Mouse (Mus musculus): ENCODE measurements around the gene Bpifb3. TPM values are rescaled to one million over a fixed set of nuclear protein-coding genes. Genes with fewer than 3 reads are reported as not detected.

The Bpifb3 gene
- polyA plus RNA-seq, 2 experiments = not detected

DNA sequence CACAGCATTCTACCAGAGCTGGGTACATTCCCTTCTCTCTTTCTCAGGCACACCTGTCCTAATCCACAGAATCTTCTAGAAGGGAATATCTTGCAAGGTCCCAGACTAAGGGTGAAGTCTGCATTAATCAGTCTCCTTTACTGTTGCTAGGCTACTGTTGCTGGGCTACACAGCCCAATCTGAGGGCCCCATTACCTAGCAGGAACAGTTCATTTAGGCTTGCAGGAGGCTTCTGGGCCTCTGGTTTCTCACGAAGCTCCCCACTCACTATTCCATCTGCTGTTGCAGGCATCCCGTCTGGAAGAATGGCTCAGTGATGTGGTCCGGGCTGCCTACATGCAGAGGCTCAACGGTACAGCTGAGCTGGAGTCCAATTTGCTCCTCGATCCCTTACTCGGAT lies 13.1 kb downstream of the Bpifb3 start:
- no peak for TF ChIP-seq CTCF (IDR thresholded peaks at IDR 0.05; ENCODE audit: low read depth)
- no peak for TF ChIP-seq EP300 (IDR thresholded peaks at IDR 0.05; ENCODE audit: low read depth)
- Histone ChIP-seq H3K4me1 (replicated peaks; ENCODE audit: control insufficient read depth in 2 of 2, insufficient read depth in 2 of 2, low read length in 1 of 2) (no peaks in the 10 kb centered on the region), H3K4me3 (ENCODE audit: insufficient read depth in 1 of 2, low read depth in 2 of 2, low read length in 2 of 2) (no peak overlapping the region), H3K9me3 (ENCODE audit: control insufficient read depth, low read length) (no peaks in the 10 kb centered on the region), H3K36me3 (replicated peaks; ENCODE audit: control insufficient read depth, insufficient read depth, low read depth) (no peaks in the 10 kb centered on the region), H3K4me2 (ENCODE audit: low read depth) (no peak overlapping the region), H3K9ac (replicated peaks) (no peak overlapping the region), H3K27me3 (ENCODE audit: control insufficient read depth, insufficient read depth, low read length) (no peaks in the 10 kb centered on the region), H3K27ac (no peak overlapping the region)
- 66% methylated on average over 6 of the region's 6 CpGs for WGBS (ENCODE audit: insufficient replicate concordance)
- DNase-seq (ENCODE audit: low read depth in 3 of 3, low spot score in 3 of 3) (no peak), ATAC-seq (ENCODE audit: insufficient read depth) (no peak)

DNA sequence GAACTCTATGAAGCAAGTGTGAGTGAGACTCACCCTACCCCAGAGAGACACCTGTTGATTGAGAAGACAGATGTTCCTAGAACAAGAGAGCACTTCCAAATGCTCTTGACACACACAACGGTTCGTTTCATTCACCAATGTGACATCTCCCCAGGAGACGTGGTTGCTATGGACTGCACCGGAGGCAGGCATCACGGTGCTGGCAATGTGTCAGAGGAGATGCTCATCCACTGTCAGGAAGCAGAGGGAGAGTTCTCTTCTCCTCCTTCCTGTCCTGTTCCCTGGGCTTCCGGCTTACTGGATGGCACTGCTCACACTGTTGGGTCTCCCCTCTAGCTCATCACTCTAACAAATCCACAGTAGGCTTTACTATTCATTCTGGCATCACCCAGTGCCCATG lies 15.3 kb downstream of the Bpifb3 start:
- ATAC-seq (ENCODE audit: insufficient read depth) (no peak), DNase-seq (ENCODE audit: low read depth in 3 of 3, low spot score in 3 of 3) (no peak)
- Histone ChIP-seq H3K36me3 (replicated peaks; ENCODE audit: control insufficient read depth, insufficient read depth, low read depth) (no peaks in the 10 kb centered on the region), H3K4me2 (ENCODE audit: low read depth) (no peak overlapping the region), H3K9me3 (ENCODE audit: control insufficient read depth, low read length) (no peaks in the 10 kb centered on the region), H3K27ac (no peak overlapping the region), H3K4me1 (replicated peaks; ENCODE audit: control insufficient read depth in 2 of 2, insufficient read depth in 2 of 2, low read length in 1 of 2) (no peaks in the 10 kb centered on the region), H3K9ac (replicated peaks) (no peak overlapping the region), H3K4me3 (ENCODE audit: insufficient read depth in 1 of 2, low read depth in 2 of 2, low read length in 2 of 2) (no peak overlapping the region), H3K27me3 (ENCODE audit: control insufficient read depth, insufficient read depth, low read length) (no peaks in the 10 kb centered on the region)
- WGBS (ENCODE audit: insufficient replicate concordance) = 60% methylated on average over 6 of the region's 6 CpGs
- no peak for TF ChIP-seq CTCF (IDR thresholded peaks at IDR 0.05; ENCODE audit: low read depth)
- no peak for TF ChIP-seq EP300 (IDR thresholded peaks at IDR 0.05; ENCODE audit: low read depth)

DNA sequence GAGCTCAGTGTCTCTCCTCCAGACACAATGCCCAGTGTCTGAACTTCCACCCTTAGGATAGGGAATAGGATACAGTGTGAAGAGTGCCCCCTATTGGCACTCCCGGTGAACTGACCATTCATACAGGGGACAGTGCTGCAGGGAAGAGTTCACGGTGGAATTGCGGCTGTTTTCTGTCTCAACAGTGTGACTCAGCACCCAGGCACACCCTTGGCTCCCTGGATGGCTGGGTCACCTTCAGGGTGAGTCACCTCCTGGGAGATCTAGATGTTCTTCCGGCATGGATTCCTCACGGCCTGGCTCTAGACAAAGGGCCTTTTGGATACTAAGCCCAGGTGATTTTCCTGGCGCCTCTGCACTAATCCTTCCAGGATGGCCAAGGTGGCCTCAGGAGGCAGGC lies 17.3 kb downstream of the Bpifb3 start:
- no peaks in the 10 kb centered on the region for H3K9me3 ChIP-seq (ENCODE audit: control insufficient read depth, low read length)
- H3K9ac ChIP-seq (replicated peaks) = no peak overlapping the region
- H3K27ac ChIP-seq = no peak overlapping the region
- H3K27me3 ChIP-seq (ENCODE audit: control insufficient read depth, insufficient read depth, low read length) = no peaks in the 10 kb centered on the region
- no peak for DNase-seq (ENCODE audit: low read depth in 3 of 3, low spot score in 3 of 3)
- no peak overlapping the region for H3K4me3 ChIP-seq (ENCODE audit: insufficient read depth in 1 of 2, low read depth in 2 of 2, low read length in 2 of 2)
- WGBS (ENCODE audit: insufficient replicate concordance) = 85% methylated on average over 6 of the region's 6 CpGs
- TF ChIP-seq CTCF (IDR thresholded peaks at IDR 0.05; ENCODE audit: low read depth) (peak; percentile 28; the same call in 1 of the 2 replicates), EP300 (IDR thresholded peaks at IDR 0.05; ENCODE audit: low read depth) (no peak)
- no peaks in the 10 kb centered on the region for H3K36me3 ChIP-seq (replicated peaks; ENCODE audit: control insufficient read depth, insufficient read depth, low read depth)
- H3K4me2 ChIP-seq (ENCODE audit: low read depth) = no peak overlapping the region
- no peaks in the 10 kb centered on the region for H3K4me1 ChIP-seq (replicated peaks; ENCODE audit: control insufficient read depth in 2 of 2, insufficient read depth in 2 of 2, low read length in 1 of 2)
- ATAC-seq (ENCODE audit: insufficient read depth) = no peak

DNA sequence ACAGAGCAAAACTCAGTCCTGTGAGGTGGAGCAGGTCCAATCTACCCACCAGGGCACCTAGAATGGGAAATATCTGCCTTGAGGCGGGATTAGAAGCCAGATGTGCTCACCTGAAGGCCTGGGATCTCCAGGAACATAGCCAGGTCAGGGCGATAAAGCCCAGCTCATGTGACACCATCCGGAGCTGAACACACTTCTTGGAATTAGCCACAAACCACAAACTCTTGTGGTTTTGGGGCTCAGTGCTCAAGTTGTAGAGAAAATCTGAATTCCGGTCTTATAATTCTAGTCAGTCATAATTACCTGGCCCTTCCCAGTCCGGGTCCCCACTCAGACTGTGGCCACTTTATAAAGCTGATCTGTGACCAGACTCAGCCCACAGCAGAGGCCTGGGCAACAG lies 19.8 kb downstream of the Bpifb3 start, which contains the start of gene Bpifb4:
Gene Bpifb4, plus strand, starts transcription at position 370 of the 400 bp plus-strand sequence.
- no peaks in the 10 kb centered on the region for H3K4me1 ChIP-seq (replicated peaks; ENCODE audit: control insufficient read depth in 2 of 2, insufficient read depth in 2 of 2, low read length in 1 of 2)
- DNase-seq (ENCODE audit: low read depth in 3 of 3, low spot score in 3 of 3) (no peak), ATAC-seq (ENCODE audit: insufficient read depth) (no peak)
- no peak within 1 kb of the TSS for H3K4me2 ChIP-seq (ENCODE audit: low read depth)
- no peaks in the 10 kb centered on the region for H3K27me3 ChIP-seq (ENCODE audit: control insufficient read depth, insufficient read depth, low read length)
- no peaks in the 10 kb centered on the region for H3K9me3 ChIP-seq (ENCODE audit: control insufficient read depth, low read length)
- no peak for TF ChIP-seq EP300 (IDR thresholded peaks at IDR 0.05; ENCODE audit: low read depth)
- TF ChIP-seq CTCF (IDR thresholded peaks at IDR 0.05; ENCODE audit: low read depth) = no peak
- whole genome bisulfite sequencing (ENCODE audit: insufficient replicate concordance) = 21% methylated on average over 5 of the region's 5 CpGs
- H3K27ac ChIP-seq = no peak within 1 kb of the TSS
- H3K36me3 ChIP-seq (replicated peaks; ENCODE audit: control insufficient read depth, insufficient read depth, low read depth) = no peaks in the 10 kb centered on the region
- no peak within 1 kb of the TSS for H3K4me3 ChIP-seq (ENCODE audit: insufficient read depth in 1 of 2, low read depth in 2 of 2, low read length in 2 of 2)
- no peak within 1 kb of the TSS for H3K9ac ChIP-seq (replicated peaks)

DNA sequence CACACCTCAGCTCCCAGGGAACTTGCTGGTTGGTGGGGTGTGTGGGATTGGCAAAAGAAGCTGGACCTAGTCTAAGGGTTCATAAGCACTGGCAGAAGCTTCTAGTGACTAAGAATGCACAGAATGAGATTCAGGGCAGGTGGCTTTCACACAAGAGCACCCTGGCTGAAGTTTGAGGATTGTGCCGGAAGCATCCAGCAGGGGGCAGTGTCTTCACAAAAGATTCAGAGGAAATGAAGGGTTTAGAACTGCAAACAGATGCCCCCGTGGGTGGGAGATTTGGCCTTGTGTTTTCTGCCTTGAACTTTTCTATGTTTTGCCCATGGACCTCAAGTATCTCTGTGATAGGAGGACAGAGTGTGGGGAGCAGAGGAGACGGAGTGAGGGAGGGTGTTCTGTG lies 25.5 kb downstream of the Bpifb3 start:
- Histone ChIP-seq H3K27ac (no peak overlapping the region), H3K27me3 (ENCODE audit: control insufficient read depth, insufficient read depth, low read length) (no peaks in the 10 kb centered on the region), H3K36me3 (replicated peaks; ENCODE audit: control insufficient read depth, insufficient read depth, low read depth) (no peaks in the 10 kb centered on the region), H3K4me3 (ENCODE audit: insufficient read depth in 1 of 2, low read depth in 2 of 2, low read length in 2 of 2) (no peak overlapping the region), H3K9ac (replicated peaks) (no peak overlapping the region), H3K4me2 (ENCODE audit: low read depth) (no peak overlapping the region), H3K4me1 (replicated peaks; ENCODE audit: control insufficient read depth in 2 of 2, insufficient read depth in 2 of 2, low read length in 1 of 2) (no peaks in the 10 kb centered on the region), H3K9me3 (ENCODE audit: control insufficient read depth, low read length) (no peaks in the 10 kb centered on the region)
- TF ChIP-seq CTCF (IDR thresholded peaks at IDR 0.05; ENCODE audit: low read depth) (peak; percentile 80), EP300 (IDR thresholded peaks at IDR 0.05; ENCODE audit: low read depth) (no peak)
- ATAC-seq (ENCODE audit: insufficient read depth) (no peak), DNase-seq (ENCODE audit: low read depth in 3 of 3, low spot score in 3 of 3) (peak in 2 of 3 experiments; percentile 20 to 22)
- 30% methylated on average over 3 of the region's 3 CpGs for WGBS (ENCODE audit: insufficient replicate concordance)
